Mouse (Mus musculus) small intestine, adult 2 months (tissue): ENCODE measurements around the gene Gm3591.
"Not testable (repeated sequence)": the region's sequence is repeated elsewhere in the genome, so short reads cannot be mapped to it uniquely, and the experiment has no call there.

Source experiments
- CTCF ChIP-seq: fragments of 200-500 bp; IDR thresholded peaks from 2 replicates; pipeline ENCODE4 v1.5.1; 2012; ENCODE audit warnings: low read depth, mild to moderate bottlenecking, control low read depth, inconsistent platforms, low read length, moderate library complexity, mixed read lengths; ENCODE audit not compliant: insufficient replicate concordance, insufficient read length; ENCODE audit errors: extremely low read depth
- POLR2A ChIP-seq: fragments of 200-500 bp; IDR thresholded peaks from 2 replicates; pipeline ENCODE4 v1.6.1; 2012; ENCODE audit warnings: low read depth, mild to moderate bottlenecking, control low read depth, inconsistent platforms, low read length, moderate library complexity

DNA sequence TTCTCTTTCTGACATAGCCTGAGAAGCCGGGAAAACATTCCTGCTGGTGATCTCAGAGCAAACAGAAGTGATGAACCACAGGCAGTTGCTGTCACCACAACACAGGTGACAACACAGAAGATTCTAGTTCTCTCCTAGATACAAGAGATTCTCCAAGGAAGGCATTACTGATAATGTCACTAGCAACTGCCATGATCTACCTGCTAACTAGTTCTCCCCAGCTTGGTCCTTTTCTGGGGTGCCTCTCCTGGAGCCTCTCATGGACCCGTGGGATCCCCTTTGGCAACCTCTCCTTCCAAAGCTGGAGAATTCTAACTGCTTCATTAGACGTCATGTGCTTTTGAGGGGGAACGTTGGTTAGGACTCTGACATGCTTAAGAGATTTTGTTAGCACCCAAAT, 32.2 kb upstream of the Gm3591 start, which contains the start of gene Gm3594:
- not testable (repeated sequence) for TF ChIP-seq POLR2A, CTCF
